Mouse (Mus musculus) gastrocnemius, adult 2 months (tissue): Measurements from ENCODE around the gene Mybl2. TPM values are rescaled to one million over a fixed set of nuclear protein-coding genes. Genes with fewer than 3 reads are reported as not detected.
"Not testable (repeated sequence)": the region's sequence is repeated elsewhere in the genome, so short reads cannot be mapped to it uniquely, and the experiment has no call there.

ENCODE experiments used
- DNase-seq: peaks from one replicate; pipeline ENCODE4 v3.0.0; 2022
- H3K27ac ChIP-seq: fragments of 200-600 bp; 2 replicates; pipeline ENCODE4 v1.8.1; 2022; ENCODE audit warnings: mild to moderate bottlenecking
- H3K4me3 ChIP-seq: fragments of 200-600 bp; 2 replicates; pipeline ENCODE4 v1.8.1; 2022; ENCODE audit warnings: mild to moderate bottlenecking, moderate library complexity
- CTCF ChIP-seq: fragments of 200-600 bp; IDR thresholded peaks from 2 replicates; pipeline ENCODE4 v1.8.1; 2022; ENCODE audit warnings: antibody characterized with exemption, mild to moderate bottlenecking, moderate library complexity
- intact Hi-C: fragments of 180-260 bp; cut with DNase I; formaldehyde crosslinking; loops from one replicate; pipeline ENCODE4 v1.15.1; 2025
- total RNA-seq, 2 experiments: library from RNA; stranded (reverse); gene quantifications; 2 replicates each; pipeline ENCODE4 v1.2.3; 2021

The Mybl2 gene
- total RNA-seq, 2 experiments from 2014 or later: not detected

GRCm38 (mm10) chr2:163055715-163056114 is 1.2 kb downstream of the Mybl2 start:
- no peak for DNase-seq
- Histone ChIP-seq H3K27ac (no peak overlapping the region), H3K4me3 (no peak overlapping the region)
- intact Hi-C loops: no loop called here
- TF ChIP-seq CTCF: no peak

GRCm38 (mm10) chr2:163056584-163056983 is 2.1 kb downstream of the Mybl2 start:
- intact Hi-C loops: no loop called here
- DNase-seq: no peak
- TF ChIP-seq CTCF: no peak
- Histone ChIP-seq H3K4me3 (no peak overlapping the region), H3K27ac (no peak overlapping the region)

GRCm38 (mm10) chr2:163058981-163059380 is 4.5 kb downstream of the Mybl2 start:
- H3K27ac ChIP-seq, intact Hi-C loops, H3K4me3 ChIP-seq, DNase-seq: not testable (repeated sequence)

GRCm38 (mm10) chr2:163060630-163061029 is 6.1 kb downstream of the Mybl2 start:
- no peak overlapping the region for H3K4me3 ChIP-seq
- no peak for DNase-seq
- no peak for TF ChIP-seq CTCF
- intact Hi-C loops: no loop called here
- H3K27ac ChIP-seq: no peak overlapping the region

GRCm38 (mm10) chr2:163061203-163062118 is 7.0 kb downstream of the Mybl2 start:
- no peak overlapping the region for H3K4me3 ChIP-seq
- intact Hi-C loops: no loop called here
- no peak for TF ChIP-seq CTCF
- DNase-seq: no peak
- H3K27ac ChIP-seq: no peak overlapping the region

- H3K27ac ChIP-seq: no peak overlapping the region
- H3K4me3 ChIP-seq: no peak overlapping the region
- TF ChIP-seq CTCF: no peak
- no peak for DNase-seq
- intact Hi-C loops: no loop called here
These were observed 7.6 kb downstream of the Mybl2 start for GRCm38 (mm10) chr2:163062119-163062508.

- no peak overlapping the region for H3K4me3 ChIP-seq
- DNase-seq: no peak
- intact Hi-C loops: no loop called here
- H3K27ac ChIP-seq: no peak overlapping the region
- no peak for TF ChIP-seq CTCF
These were observed 11.8 kb downstream of the Mybl2 start for GRCm38 (mm10) chr2:163066326-163066725.

GRCm38 (mm10) chr2:163067233-163067632 is 12.7 kb downstream of the Mybl2 start:
- DNase-seq: no peak
- H3K27ac ChIP-seq: no peak overlapping the region
- H3K4me3 ChIP-seq: no peak overlapping the region
- no peak for TF ChIP-seq CTCF
- intact Hi-C loops: no loop called here

GRCm38 (mm10) chr2:163070213-163070612 is 15.7 kb downstream of the Mybl2 start:
- intact Hi-C loops: no loop called here
- no peak for DNase-seq
- Histone ChIP-seq H3K27ac (no peak overlapping the region), H3K4me3 (no peak overlapping the region)
- TF ChIP-seq CTCF: no peak

GRCm38 (mm10) chr2:163071590-163071989 is 17.1 kb downstream of the Mybl2 start:
- H3K27ac ChIP-seq: no peak overlapping the region
- intact Hi-C loops: no loop called here
- DNase-seq: no peak
- TF ChIP-seq CTCF: no peak
- no peak overlapping the region for H3K4me3 ChIP-seq

GRCm38 (mm10) chr2:163073023-163073757 is 18.7 kb downstream of the Mybl2 start:
- Histone ChIP-seq H3K4me3 (no peak overlapping the region), H3K27ac (no peak overlapping the region)
- DNase-seq: no peak
- intact Hi-C loops: no loop called here
- TF ChIP-seq CTCF: no peak

- H3K27ac ChIP-seq: no peak overlapping the region
- no peak for DNase-seq
- no peak for TF ChIP-seq CTCF
- intact Hi-C loops: no loop called here
- no peak overlapping the region for H3K4me3 ChIP-seq
These were observed 19.5 kb downstream of the Mybl2 start for GRCm38 (mm10) chr2:163074006-163074405.

GRCm38 (mm10) chr2:163074808-163075207 is 20.3 kb downstream of the Mybl2 start:
- H3K4me3 ChIP-seq: no peak overlapping the region
- TF ChIP-seq CTCF: no peak
- no peak overlapping the region for H3K27ac ChIP-seq
- DNase-seq: no peak
- intact Hi-C loops: no loop called here
